Mouse (Mus musculus): ENCODE measurements around the gene Kcnma1. TPM values are rescaled to one million over a fixed set of nuclear protein-coding genes. Genes with fewer than 3 reads are reported as not detected.
A peak's percentile ranks its signal among the peaks of the same experiment; 100 is the strongest.

Kcnma1 gene
- polyA plus RNA-seq, 1 experiment from 2014 or later: 0.16 TPM

DNA sequence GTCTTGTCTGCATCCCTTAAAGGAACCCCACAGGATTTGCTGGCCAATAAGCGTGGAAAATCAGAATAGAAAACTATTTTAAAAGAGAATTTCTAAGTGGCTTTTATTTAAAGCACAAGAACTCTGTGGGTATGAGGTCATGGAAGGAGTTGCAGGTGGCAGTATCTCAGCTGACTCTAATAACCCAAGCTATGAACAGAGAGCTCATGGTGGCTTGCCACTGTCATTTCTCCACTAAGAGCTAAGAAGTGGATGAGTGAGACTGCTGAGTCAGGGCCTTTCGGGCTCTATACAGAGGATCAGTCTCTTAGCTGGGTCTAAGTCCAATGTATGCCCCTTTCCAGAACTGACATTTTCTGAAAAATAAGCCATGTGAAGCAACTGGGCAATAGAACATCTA, 713.8 kb downstream of the Kcnma1 start:
- H3K4me1 ChIP-seq: no peaks in the 10 kb centered on the region
- H3K27ac ChIP-seq: no peak overlapping the region
- no peak overlapping the region for H3K4me3 ChIP-seq
- WGBS: 80% methylated on average over 2 of the region's 2 CpGs
- H3K9me3 ChIP-seq: no peaks in the 10 kb centered on the region
- no peaks in the 10 kb centered on the region for H3K36me3 ChIP-seq
- no peak for DNase-seq (ENCODE audit: low spot score)
- H3K27me3 ChIP-seq (ENCODE audit: insufficient read depth, poor library complexity, severe bottlenecking): no peaks in the 10 kb centered on the region

DNA sequence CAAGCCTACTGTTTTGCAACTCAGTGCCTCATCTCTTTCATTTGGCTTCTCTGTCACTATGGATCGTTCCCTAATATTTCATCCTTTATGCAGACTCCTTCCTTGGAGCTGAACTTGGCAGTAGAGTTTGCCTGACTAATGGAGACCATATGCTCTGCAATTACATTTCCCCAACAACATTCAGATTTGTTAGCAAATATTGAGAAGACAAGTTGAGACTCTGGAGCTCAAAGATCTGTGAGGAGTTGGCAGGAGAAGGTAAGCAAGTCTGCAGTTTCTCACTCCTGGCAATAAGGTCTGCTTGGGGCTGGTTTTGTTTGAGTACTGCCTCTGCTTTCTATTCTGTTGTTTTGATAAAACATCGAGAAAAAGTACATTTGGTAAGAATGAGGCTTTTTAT, 723.7 kb downstream of the Kcnma1 start:
- H3K4me3 ChIP-seq: no peak overlapping the region
- no peak overlapping the region for H3K27ac ChIP-seq
- no peaks in the 10 kb centered on the region for H3K9me3 ChIP-seq
- DNase-seq (ENCODE audit: low spot score): no peak
- H3K27me3 ChIP-seq (ENCODE audit: insufficient read depth, poor library complexity, severe bottlenecking): no peaks in the 10 kb centered on the region
- 76% methylated on average over 2 of the region's 2 CpGs for WGBS
- no peaks in the 10 kb centered on the region for H3K4me1 ChIP-seq
- no peaks in the 10 kb centered on the region for H3K36me3 ChIP-seq

DNA sequence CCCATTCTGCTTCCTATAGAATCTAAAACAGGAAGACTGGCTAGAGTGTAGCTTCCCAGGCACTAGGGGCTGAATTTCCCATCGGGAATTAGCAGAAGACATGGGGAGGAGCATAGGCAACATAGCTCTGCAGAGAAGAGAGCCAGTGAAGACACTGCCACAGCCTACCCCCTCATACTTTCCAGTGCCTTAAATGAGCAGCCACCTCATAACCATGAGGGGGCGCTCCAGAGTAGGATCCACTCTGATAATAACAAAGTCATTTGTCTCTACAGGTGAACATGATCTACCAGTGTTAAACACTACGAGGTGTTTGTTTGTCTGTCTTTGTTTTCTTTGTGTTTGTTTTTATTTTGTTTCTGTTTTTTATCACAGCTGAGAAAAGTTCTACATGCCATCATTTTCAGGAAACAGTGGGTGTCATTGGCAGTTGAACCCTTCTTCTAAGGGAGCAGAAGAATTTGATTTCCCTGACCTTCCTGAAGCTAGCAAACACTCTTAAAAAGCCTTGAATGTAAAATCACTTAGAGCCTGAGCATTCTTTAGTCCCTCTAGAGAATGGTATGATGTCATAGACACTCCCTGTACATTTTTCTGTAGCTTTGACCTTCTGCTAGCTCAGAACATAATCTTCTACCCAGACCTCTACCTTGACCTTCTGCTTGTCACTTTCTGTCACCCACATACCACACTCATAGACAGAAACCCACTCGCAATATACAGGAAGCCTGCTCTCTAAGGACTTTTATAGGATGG, 747.6 kb downstream of the Kcnma1 start:
- Histone ChIP-seq H3K4me1 (no peaks in the 10 kb centered on the region), H3K27ac (no peak overlapping the region), H3K9me3 (no peaks in the 10 kb centered on the region), H3K4me3 (no peak overlapping the region), H3K36me3 (no peaks in the 10 kb centered on the region), H3K27me3 (ENCODE audit: insufficient read depth, poor library complexity, severe bottlenecking) (no peaks in the 10 kb centered on the region)
- 45% methylated on average over 4 of the region's 4 CpGs for WGBS
- DNase-seq (ENCODE audit: low spot score): no peak

GRCm38 (mm10) chr14:23253154-23253553, 761.1 kb downstream of the Kcnma1 start:
- DNase-seq (ENCODE audit: low spot score): no peak
- H3K27ac ChIP-seq: no peak overlapping the region
- no peak overlapping the region for H3K4me3 ChIP-seq
- H3K36me3 ChIP-seq: no peaks in the 10 kb centered on the region
- H3K4me1 ChIP-seq: peaks cover 4% of the 10 kb centered on the region; the same call in 1 of the 2 replicates
- no peaks in the 10 kb centered on the region for H3K9me3 ChIP-seq
- H3K27me3 ChIP-seq (ENCODE audit: insufficient read depth, poor library complexity, severe bottlenecking): no peaks in the 10 kb centered on the region
- WGBS: 84% methylated on average over 4 of the region's 4 CpGs

DNA sequence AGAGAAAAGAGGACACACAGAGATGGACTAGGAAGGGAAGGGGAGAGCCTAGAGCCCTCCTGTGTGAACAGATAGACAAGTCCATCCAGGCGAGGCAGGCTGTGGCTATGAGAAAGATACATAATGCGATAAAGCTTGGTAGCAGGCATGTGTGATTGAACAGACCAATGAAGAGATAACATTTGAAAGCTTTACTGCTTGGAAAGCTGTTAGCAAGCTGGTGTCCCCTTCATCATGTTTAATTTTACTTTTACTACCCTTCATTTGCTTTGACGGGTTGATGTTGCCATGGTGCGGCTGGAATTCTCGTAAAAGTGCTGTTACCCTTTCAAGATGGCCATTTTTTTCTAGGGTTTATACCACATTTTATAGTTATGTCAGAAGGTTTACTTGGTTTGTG, 769.8 kb downstream of the Kcnma1 start:
- peak overlapping the region; percentile 89 for H3K27ac ChIP-seq
- no peaks in the 10 kb centered on the region for H3K36me3 ChIP-seq
- no peaks in the 10 kb centered on the region for H3K9me3 ChIP-seq
- H3K4me3 ChIP-seq: no peak overlapping the region
- H3K27me3 ChIP-seq (ENCODE audit: insufficient read depth, poor library complexity, severe bottlenecking): no peaks in the 10 kb centered on the region
- WGBS: 69% methylated on average over 5 of the region's 5 CpGs
- DNase-seq (ENCODE audit: low spot score): no peak
- H3K4me1 ChIP-seq: peaks cover 14% of the 10 kb centered on the region; the same call in 1 of the 2 replicates

DNA sequence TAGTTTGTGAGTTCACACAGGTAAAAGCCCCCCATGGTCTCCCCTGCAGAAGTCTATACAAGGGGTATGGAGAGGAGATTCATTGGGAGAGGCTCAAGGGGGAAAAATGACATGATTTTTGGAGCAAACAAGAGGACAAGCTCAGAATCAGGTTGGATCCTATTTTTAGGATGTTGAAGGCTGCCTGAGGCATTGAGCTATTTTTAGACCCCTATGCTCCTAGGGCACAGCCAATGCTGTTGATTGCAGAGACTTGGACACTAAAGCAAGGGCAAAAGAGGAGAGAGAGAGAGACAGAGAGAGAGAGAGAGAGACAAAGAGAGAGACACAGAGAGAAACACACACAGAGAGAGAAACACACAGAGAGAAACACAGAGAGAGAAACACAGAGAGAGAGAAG, 770.4 kb downstream of the Kcnma1 start:
- no peak for DNase-seq (ENCODE audit: low spot score)
- Histone ChIP-seq H3K27ac (peak overlapping the region; percentile 89), H3K4me3 (no peak overlapping the region), H3K36me3 (no peaks in the 10 kb centered on the region), H3K9me3 (no peaks in the 10 kb centered on the region), H3K4me1 (peaks cover 14% of the 10 kb centered on the region; the same call in 1 of the 2 replicates), H3K27me3 (ENCODE audit: insufficient read depth, poor library complexity, severe bottlenecking) (no peaks in the 10 kb centered on the region)

Other genes with a start within 250 kb of the Kcnma1 start
- gene Dlg5, start 231.4 kb upstream of the Kcnma1 start, polyA plus RNA-seq (2016; fragmentation: Nextera tagmentation; extraction: Ambion mirVana): 11.3 and 15.1 TPM in 2 replicates